Mouse (Mus musculus): ENCODE results near the gene Ipo4. TPM values are rescaled to one million over a fixed set of nuclear protein-coding genes. Genes with fewer than 3 reads are reported as not detected.

The Ipo4 gene
- polyA plus RNA-seq (2014; fragmentation: Nextera tagmentation; extraction: Ambion mirVana) = 99.2 and 104 TPM in 2 replicates

DNA sequence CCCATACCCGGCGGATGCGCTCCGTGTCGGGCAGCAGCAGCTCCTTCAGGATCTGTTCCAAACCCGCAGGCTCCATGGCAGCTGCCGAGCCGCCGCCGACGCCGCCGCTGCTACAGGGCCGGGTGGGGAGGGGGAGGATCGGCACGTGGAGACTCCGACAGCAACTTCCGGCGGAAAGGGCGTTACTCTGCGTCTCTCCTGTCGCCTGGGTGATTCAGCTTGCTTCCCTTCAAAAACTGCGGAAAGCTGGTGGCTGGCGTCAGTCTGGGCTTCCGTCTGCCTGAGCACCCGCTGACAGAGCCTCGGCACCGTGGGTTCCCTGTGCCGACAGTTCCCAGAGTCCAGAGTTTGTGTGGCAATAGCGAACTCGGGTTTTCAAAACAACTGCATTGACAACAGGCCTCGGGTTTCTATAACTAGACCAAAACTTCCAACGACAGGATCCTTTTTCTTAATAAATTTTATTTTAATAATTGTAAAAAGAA lies at the start of gene Ipo4:
Gene Ipo4 (minus strand): TSS at position 435 of the 485 bp plus-strand sequence.
- H3K4me2 ChIP-seq (ENCODE audit: low read depth) = peak within 1 kb of the TSS; percentile 65
- H3K9me3 ChIP-seq (ENCODE audit: control insufficient read depth, low read length) = no peaks in the 10 kb centered on the region
- peak within 1 kb of the TSS; percentile 65 for H3K9ac ChIP-seq (ENCODE audit: low read length)
- DNase-seq (ENCODE audit: low spot score) = peak; percentile 90
- H3K36me3 ChIP-seq (ENCODE audit: control insufficient read depth, insufficient read depth, low read length) = peaks cover 13% of the 10 kb centered on the region
- peaks cover 4% of the 10 kb centered on the region for H3K4me1 ChIP-seq (ENCODE audit: control insufficient read depth, insufficient read depth, low read length)
- H3K4me3 ChIP-seq (ENCODE audit: low read depth, low read length) = peak within 1 kb of the TSS; percentile 63
- no peak within 1 kb of the TSS for H3K27ac ChIP-seq (ENCODE audit: low read depth, low read length)
- ATAC-seq (ENCODE audit: insufficient read depth, low FRiP score, low TSS enrichment) = peak; percentile 75; the same call in 1 of the 2 replicates
- WGBS = 2% methylated on average over 26 of the region's 33 CpGs
- no peaks in the 10 kb centered on the region for H3K27me3 ChIP-seq (ENCODE audit: control insufficient read depth, insufficient read depth, low read length)

DNA sequence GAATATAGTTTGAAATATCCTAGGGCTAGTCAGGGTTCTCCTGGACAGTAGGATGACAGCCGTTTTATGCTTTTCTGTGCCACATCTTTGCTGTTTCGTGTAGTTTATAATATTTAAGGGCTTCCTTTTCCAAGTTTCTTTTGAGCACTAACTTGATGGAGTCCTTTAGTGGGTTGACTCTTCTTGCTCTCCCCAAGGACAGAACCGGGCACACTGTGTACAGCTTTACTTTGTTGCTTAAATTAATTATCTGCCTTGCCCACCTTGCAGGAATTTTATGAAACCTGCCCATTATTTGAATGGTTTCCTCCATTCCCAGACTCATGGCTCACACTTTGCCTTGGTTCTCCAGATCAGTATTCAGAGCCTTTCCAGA lies 46.3 kb upstream of the Ipo4 start:
- Histone ChIP-seq H3K4me3 (ENCODE audit: low read depth, low read length) (peak overlapping the region; percentile 77), H3K4me2 (ENCODE audit: low read depth) (peak overlapping the region; percentile 35), H3K27ac (ENCODE audit: low read depth, low read length) (no peak overlapping the region), H3K36me3 (ENCODE audit: control insufficient read depth, insufficient read depth, low read length) (0 out of 2 replicates have a peak, but pooled peaks cover 3% of the 10 kb centered on the region), H3K9ac (ENCODE audit: low read length) (no peak overlapping the region), H3K9me3 (ENCODE audit: control insufficient read depth, low read length) (no peaks in the 10 kb centered on the region), H3K27me3 (ENCODE audit: control insufficient read depth, insufficient read depth, low read length) (no peaks in the 10 kb centered on the region), H3K4me1 (ENCODE audit: control insufficient read depth, insufficient read depth, low read length) (0 out of 2 replicates have a peak, but pooled peaks cover 3% of the 10 kb centered on the region)
- peak; percentile 33 for ATAC-seq (ENCODE audit: insufficient read depth, low FRiP score, low TSS enrichment)
- no peak for DNase-seq (ENCODE audit: low spot score)
- WGBS = 13% methylated on average over 3 of the region's 3 CpGs

DNA sequence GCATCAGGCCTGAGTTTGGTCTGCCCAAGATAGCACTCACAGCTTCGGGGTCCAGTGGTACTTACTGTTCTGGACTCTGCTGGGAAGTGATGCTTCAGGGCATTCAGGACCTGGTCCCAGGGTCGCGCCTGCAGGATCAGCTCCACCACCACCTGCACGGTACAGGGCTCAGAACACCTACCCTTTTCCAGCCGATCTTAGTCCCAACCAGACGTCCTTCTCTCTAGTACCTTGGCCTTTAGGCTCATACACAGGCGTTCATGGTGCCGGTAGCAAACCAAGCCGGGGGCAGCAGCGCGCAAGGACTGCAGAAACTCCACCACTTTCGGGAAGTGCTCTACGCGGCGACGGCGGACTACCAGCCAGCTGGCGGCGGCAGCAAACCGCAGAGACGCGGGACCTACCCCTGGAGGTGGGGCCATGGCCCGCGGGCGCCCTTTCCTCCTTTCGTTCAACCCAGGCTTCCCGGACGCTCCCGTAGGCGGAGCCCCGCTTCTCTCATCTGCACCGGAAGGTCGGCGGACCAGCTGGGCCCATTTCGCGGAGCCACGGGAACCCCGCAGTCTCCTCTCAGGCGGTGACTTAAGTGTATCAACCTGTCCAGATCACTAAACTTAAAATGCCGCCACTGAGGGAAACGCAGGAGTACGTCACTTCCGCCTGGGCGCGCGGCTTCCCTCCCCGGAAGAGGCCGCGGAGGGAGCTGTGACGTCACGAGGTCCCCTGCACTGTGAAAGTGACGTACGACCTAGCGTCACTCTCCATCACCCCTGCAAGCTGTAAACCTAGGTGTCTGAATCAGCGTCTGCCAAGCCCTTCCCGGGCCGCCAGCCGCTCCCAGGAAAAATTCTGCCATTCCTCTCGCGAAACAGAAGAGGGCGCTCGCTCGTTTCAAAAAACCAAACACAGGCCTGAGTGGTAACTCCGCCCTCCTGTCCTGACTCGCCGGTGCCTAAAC lies 45.7 kb upstream of the Ipo4 start, which contains the start of gene Tinf2:
Gene Tinf2 (minus strand): TSS at position 661 of the 958 bp plus-strand sequence.
- Histone ChIP-seq H3K36me3 (ENCODE audit: control insufficient read depth, insufficient read depth, low read length) (0 out of 2 replicates have a peak, but pooled peaks cover 3% of the 10 kb centered on the region), H3K4me3 (ENCODE audit: low read depth, low read length) (peak within 1 kb of the TSS; percentile 77), H3K4me1 (ENCODE audit: control insufficient read depth, insufficient read depth, low read length) (0 out of 2 replicates have a peak, but pooled peaks cover 3% of the 10 kb centered on the region), H3K27ac (ENCODE audit: low read depth, low read length) (peak within 1 kb of the TSS; percentile 67), H3K27me3 (ENCODE audit: control insufficient read depth, insufficient read depth, low read length) (no peaks in the 10 kb centered on the region), H3K4me2 (ENCODE audit: low read depth) (peak within 1 kb of the TSS; percentile 86), H3K9ac (ENCODE audit: low read length) (peak within 1 kb of the TSS; percentile 68), H3K9me3 (ENCODE audit: control insufficient read depth, low read length) (no peaks in the 10 kb centered on the region)
- DNase-seq (ENCODE audit: low spot score) (peak; percentile 96), ATAC-seq (ENCODE audit: insufficient read depth, low FRiP score, low TSS enrichment) (peak; percentile 98)
- under 1% methylated on average over 66 of the region's 66 CpGs for WGBS

DNA sequence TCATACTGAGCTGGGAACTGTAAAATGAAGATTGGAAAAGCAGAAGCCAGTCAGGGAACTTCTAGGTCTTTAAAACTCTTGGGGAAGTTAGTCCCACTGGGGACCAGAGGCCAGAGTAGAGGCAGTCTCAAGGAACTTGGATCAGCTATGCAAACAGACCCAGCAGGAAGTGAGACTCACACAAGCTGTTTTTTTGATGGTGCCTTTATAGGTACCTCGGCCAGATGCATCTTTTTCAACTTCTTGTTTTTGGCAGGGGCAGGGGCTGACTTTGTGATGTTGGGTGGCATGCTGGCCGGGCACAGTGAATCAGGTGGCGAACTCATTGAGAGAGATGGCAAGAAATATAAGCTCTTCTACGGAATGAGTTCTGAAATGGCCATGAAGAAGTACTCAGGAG lies 41.9 kb upstream of the Ipo4 start:
- 84% methylated on average over 4 of the region's 4 CpGs for WGBS
- Histone ChIP-seq H3K36me3 (ENCODE audit: control insufficient read depth, insufficient read depth, low read length) (0 out of 2 replicates have a peak, but pooled peaks cover 3% of the 10 kb centered on the region), H3K4me1 (ENCODE audit: control insufficient read depth, insufficient read depth, low read length) (peaks cover 7% of the 10 kb centered on the region; the same call in 1 of the 2 replicates), H3K4me3 (ENCODE audit: low read depth, low read length) (no peak overlapping the region), H3K9ac (ENCODE audit: low read length) (no peak overlapping the region), H3K4me2 (ENCODE audit: low read depth) (no peak overlapping the region), H3K27me3 (ENCODE audit: control insufficient read depth, insufficient read depth, low read length) (no peaks in the 10 kb centered on the region), H3K9me3 (ENCODE audit: control insufficient read depth, low read length) (no peaks in the 10 kb centered on the region), H3K27ac (ENCODE audit: low read depth, low read length) (no peak overlapping the region)
- ATAC-seq (ENCODE audit: insufficient read depth, low FRiP score, low TSS enrichment) (no peak), DNase-seq (ENCODE audit: low spot score) (no peak)

DNA sequence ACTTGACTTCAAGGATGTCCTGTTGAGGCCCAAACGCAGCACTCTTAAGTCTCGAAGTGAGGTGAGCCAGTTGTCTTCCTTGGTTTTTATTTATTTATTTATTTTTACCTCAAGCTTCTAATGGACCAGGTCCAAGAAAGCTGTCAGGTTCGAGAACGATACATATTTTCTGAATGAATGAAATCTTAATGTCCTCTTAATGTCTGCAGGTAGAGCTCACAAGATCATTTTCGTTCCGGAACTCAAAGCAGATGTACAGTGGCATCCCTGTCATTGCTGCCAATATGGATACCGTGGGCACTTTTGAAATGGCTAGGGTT lies 36.9 kb upstream of the Ipo4 start:
- H3K4me1 ChIP-seq (ENCODE audit: control insufficient read depth, insufficient read depth, low read length) = peaks cover 17% of the 10 kb centered on the region; the same call in 1 of the 2 replicates
- H3K27me3 ChIP-seq (ENCODE audit: control insufficient read depth, insufficient read depth, low read length) = no peaks in the 10 kb centered on the region
- H3K4me3 ChIP-seq (ENCODE audit: low read depth, low read length) = peak overlapping the region; percentile 85
- WGBS = 86% methylated on average over 7 of the region's 7 CpGs
- ATAC-seq (ENCODE audit: insufficient read depth, low FRiP score, low TSS enrichment) = no peak
- H3K27ac ChIP-seq (ENCODE audit: low read depth, low read length) = no peak overlapping the region
- H3K9ac ChIP-seq (ENCODE audit: low read length) = peak overlapping the region; percentile 49
- H3K4me2 ChIP-seq (ENCODE audit: low read depth) = peak overlapping the region; percentile 76
- DNase-seq (ENCODE audit: low spot score) = no peak
- H3K36me3 ChIP-seq (ENCODE audit: control insufficient read depth, insufficient read depth, low read length) = no peaks in the 10 kb centered on the region
- H3K9me3 ChIP-seq (ENCODE audit: control insufficient read depth, low read length) = no peaks in the 10 kb centered on the region

DNA sequence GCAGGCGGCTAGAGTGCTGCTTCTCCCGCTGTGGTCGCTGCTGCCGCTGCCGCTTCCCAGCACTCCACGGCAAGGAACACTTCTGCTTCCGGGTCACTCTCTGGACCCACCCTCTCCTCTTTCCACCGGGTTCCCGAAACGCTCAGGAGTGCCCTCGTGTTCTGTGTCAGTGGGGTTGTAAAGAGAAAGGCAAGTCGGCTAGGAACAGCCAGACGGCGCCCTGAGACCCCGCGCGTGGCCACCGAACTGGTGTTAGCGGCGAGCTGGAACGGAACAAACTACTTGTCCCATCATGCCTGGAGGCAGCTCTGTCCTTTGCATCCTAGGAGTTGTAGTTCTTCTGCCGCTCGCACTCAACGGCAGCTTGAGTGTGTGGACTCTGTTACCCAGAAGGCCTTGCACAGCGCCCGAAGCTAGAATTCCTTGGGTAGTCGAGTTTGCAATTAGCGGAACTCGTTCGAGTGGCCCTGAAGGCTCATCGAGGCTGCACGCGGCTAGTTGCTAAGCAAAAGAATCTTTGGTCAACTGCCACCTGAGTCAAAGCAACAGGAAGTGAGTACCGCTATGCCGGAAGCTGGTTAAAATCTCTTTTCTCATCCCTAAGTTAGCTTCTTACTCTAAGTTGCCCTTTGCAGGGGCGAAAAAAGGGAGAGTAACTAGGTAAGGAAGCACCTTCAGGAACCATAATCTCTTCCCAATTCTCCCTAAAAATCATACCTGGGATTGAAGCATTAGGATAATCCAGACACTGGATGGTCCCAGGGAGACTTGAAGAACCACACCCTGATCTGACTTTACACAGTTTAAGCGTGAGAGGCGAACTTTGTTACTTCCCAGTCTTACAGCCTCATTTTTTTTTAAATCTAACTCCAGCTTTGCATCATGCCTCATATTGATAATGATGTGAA lies 36.3 kb upstream of the Ipo4 start, which contains the start of the genes Gmpr2 and Nedd8:
Gene Gmpr2 (plus strand): TSS at position 109 of the 908 bp plus-strand sequence.
Gene Nedd8 (minus strand): TSS at position 292 of the 908 bp plus-strand sequence.
- peak within 1 kb of the TSS; percentile 69 for H3K27ac ChIP-seq (ENCODE audit: low read depth, low read length)
- H3K27me3 ChIP-seq (ENCODE audit: control insufficient read depth, insufficient read depth, low read length) = no peaks in the 10 kb centered on the region
- peak; percentile 90 for DNase-seq (ENCODE audit: low spot score)
- peak within 1 kb of the TSS; percentile 67 for H3K9ac ChIP-seq (ENCODE audit: low read length)
- peaks cover 17% of the 10 kb centered on the region; the same call in 1 of the 2 replicates for H3K4me1 ChIP-seq (ENCODE audit: control insufficient read depth, insufficient read depth, low read length)
- peak within 1 kb of the TSS; percentile 85 for H3K4me3 ChIP-seq (ENCODE audit: low read depth, low read length)
- peak; percentile 95 for ATAC-seq (ENCODE audit: insufficient read depth, low FRiP score, low TSS enrichment)
- H3K4me2 ChIP-seq (ENCODE audit: low read depth) = peak within 1 kb of the TSS; percentile 95
- H3K36me3 ChIP-seq (ENCODE audit: control insufficient read depth, insufficient read depth, low read length) = no peaks in the 10 kb centered on the region
- WGBS = under 1% methylated on average over 38 of the region's 38 CpGs
- no peaks in the 10 kb centered on the region for H3K9me3 ChIP-seq (ENCODE audit: control insufficient read depth, low read length)

DNA sequence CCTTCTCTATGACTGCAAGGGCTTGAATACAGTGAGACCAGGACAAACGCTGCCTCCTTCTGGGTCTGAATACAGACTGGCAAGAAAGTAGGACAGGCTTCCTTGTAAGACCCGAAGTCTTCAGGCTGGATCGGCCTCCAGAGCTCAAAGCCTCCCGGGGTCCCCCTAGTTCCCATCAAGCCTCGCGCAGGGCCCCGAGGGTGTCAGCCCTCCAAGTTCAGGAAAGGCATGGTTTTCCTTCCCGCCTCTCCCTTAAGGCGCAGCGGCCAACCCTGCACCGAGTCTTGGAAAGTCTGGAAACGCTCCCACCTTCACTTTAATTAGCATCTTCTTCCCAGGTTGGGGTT lies 35.7 kb upstream of the Ipo4 start:
- H3K9ac ChIP-seq (ENCODE audit: low read length) = peak overlapping the region; percentile 67

DNA sequence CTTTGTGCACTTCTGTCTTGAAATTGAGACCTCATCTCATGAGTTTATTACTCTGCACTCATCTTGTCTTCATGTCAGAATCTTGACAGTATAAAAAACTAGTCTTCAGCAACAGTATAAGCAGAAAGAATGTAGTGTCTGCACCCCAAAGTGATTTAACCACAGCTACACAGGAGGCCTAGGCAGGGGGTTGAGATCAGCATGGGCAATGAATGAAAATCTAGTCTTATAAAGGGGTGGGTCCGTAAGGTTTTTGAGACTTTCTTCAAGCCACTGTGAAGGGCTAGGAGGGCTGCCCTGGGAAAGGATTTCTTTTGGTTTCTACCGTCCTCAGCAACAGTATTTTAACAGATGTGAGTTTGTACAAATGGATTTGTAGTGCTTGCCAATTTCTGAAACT lies 24.9 kb upstream of the Ipo4 start:
- Histone ChIP-seq H3K36me3 (ENCODE audit: control insufficient read depth, insufficient read depth, low read length) (peaks cover 6% of the 10 kb centered on the region), H3K4me1 (ENCODE audit: control insufficient read depth, insufficient read depth, low read length) (no peaks in the 10 kb centered on the region), H3K4me2 (ENCODE audit: low read depth) (0 out of 2 replicates have a peak overlapping the region, but pooled peaks have one; percentile 37), H3K4me3 (ENCODE audit: low read depth, low read length) (peak overlapping the region; percentile 60), H3K27me3 (ENCODE audit: control insufficient read depth, insufficient read depth, low read length) (no peaks in the 10 kb centered on the region), H3K9me3 (ENCODE audit: control insufficient read depth, low read length) (no peaks in the 10 kb centered on the region), H3K27ac (ENCODE audit: low read depth, low read length) (no peak overlapping the region), H3K9ac (ENCODE audit: low read length) (no peak overlapping the region)
- DNase-seq (ENCODE audit: low spot score) (no peak), ATAC-seq (ENCODE audit: insufficient read depth, low FRiP score, low TSS enrichment) (no peak)
- WGBS = 26% methylated on average over 2 of the region's 2 CpGs

More for the DNA sequence above, 35.7 kb upstream of the Ipo4 start:
- H3K4me2 ChIP-seq (ENCODE audit: low read depth) = peak overlapping the region; percentile 95
- no peaks in the 10 kb centered on the region for H3K27me3 ChIP-seq (ENCODE audit: control insufficient read depth, insufficient read depth, low read length)
- DNase-seq (ENCODE audit: low spot score) = no peak
- ATAC-seq (ENCODE audit: insufficient read depth, low FRiP score, low TSS enrichment) = peak; percentile 62
- peak overlapping the region; percentile 69; the same call in 1 of the 2 replicates for H3K27ac ChIP-seq (ENCODE audit: low read depth, low read length)
- peaks cover 2% of the 10 kb centered on the region; the same call in 1 of the 2 replicates for H3K36me3 ChIP-seq (ENCODE audit: control insufficient read depth, insufficient read depth, low read length)
- no peaks in the 10 kb centered on the region for H3K9me3 ChIP-seq (ENCODE audit: control insufficient read depth, low read length)
- 0% methylated on average over 12 of the region's 12 CpGs for whole genome bisulfite sequencing
- H3K4me1 ChIP-seq (ENCODE audit: control insufficient read depth, insufficient read depth, low read length) = peaks cover 17% of the 10 kb centered on the region; the same call in 1 of the 2 replicates
- H3K4me3 ChIP-seq (ENCODE audit: low read depth, low read length) = peak overlapping the region; percentile 85
